Mouse (Mus musculus) adrenal gland, adult (tissue): ENCODE measurements around the gene Bpifb9a.
"Not testable (repeated sequence)": the region's sequence is repeated elsewhere in the genome, so short reads cannot be mapped to it uniquely, and the experiment has no call there.

Source experiments
- DNase-seq, 2 experiments: peaks; one replicate each; pipeline ENCODE4 v3.0.0; 2022 to 2023; ENCODE audit warnings: low spot score in 1 of 2; ENCODE audit not compliant: inconsistent age in 2 of 2

The Bpifb9a gene

GRCm38 (mm10) chr2:154304604-154305003, 47.0 kb downstream of the Bpifb9a start:
- not testable (repeated sequence) for DNase-seq

DNA sequence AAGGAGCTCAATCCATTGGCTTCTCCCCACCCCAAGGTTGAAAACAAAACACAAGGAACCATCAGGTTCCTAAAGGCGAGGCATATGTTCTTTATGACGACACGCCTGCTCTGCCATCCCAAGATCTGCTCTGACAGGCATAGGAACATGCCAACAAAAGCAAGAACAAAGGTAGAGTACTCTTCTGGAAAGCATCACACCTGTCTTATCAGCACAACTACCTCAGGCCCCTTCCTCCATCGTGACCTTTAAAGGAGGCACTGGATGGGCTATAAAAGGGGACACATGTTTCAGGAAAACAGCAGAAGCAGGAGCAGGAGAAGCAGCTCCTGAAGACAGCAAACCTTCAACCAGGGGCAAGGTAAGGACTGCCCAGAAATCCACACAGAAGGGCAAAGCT, 49.3 kb downstream of the Bpifb9a start, which contains the start of gene Bpifb9b:
Gene Bpifb9b, plus strand, starts transcription at position 301 of the 400 bp plus-strand sequence.
- not testable (repeated sequence) for DNase-seq

DNA sequence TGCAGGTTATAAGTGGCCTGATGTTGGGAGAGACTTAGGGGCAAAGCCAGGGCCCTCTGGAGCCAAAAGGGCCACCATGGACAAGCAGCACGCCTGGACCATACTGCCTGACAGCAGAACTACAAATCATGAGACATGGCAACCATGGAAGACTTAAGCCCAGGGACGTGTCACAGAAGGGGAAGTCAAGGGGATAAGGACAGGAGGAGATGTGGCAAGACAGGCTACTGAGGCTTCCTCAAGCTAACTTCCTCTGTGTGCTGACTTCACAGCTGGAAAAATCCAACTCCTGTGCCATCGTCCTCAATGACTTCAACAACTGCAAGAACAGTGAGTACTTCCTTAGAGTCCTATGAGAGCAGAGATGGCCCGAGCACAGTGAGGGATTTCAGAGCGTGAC, 56.1 kb downstream of the Bpifb9a start:
- DNase-seq, result not testable (repeated sequence)
